Mouse (Mus musculus): ENCODE measurements at regions not wholly inside any gene's neighbourhood (a gene's known extent, or its start where the extent isn't known, plus 50 kb on each side); places are given as distances from the start of the nearest gene placed in this dataset.

DNA sequence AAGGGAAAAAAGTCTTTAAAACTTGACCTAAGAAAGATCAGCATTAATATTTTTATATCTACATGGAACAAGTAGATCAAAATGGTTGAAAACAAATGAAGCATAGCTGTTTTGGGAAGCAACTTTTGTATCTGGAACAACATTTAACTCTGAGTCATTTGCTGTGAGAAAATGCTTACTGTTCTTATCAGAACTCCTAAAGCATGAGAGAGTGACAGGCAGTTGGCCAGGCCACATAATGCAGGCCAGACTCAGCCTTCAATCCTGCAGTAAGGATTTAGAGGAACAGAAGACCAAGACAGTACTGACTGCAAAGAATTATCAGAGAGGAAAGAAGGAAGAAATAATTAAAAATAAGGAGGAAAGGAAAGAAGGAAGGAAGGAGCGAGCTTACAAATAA lies 275.8 kb downstream of the Gm11361 start:
- TF ChIP-seq CTCF (IDR thresholded peaks at IDR 0.05; ENCODE audit: extremely low read depth, insufficient read depth, low read length) = no peak
- no peak for TF ChIP-seq POLR2A (IDR thresholded peaks at IDR 0.05; ENCODE audit: extremely low read depth, insufficient read depth, low read length)

Measured in cortical plate, adult 2 months (tissue).